Mouse (Mus musculus): ENCODE measurements around the gene Haus7. TPM values are rescaled to one million over a fixed set of nuclear protein-coding genes. Genes with fewer than 3 reads are reported as not detected.
"Not testable (repeated sequence)": the region's sequence is repeated elsewhere in the genome, so short reads cannot be mapped to it uniquely, and the experiment has no call there.

The Haus7 gene
- total RNA-seq, 1 experiment from 2014 or later, result 46.3 TPM

DNA sequence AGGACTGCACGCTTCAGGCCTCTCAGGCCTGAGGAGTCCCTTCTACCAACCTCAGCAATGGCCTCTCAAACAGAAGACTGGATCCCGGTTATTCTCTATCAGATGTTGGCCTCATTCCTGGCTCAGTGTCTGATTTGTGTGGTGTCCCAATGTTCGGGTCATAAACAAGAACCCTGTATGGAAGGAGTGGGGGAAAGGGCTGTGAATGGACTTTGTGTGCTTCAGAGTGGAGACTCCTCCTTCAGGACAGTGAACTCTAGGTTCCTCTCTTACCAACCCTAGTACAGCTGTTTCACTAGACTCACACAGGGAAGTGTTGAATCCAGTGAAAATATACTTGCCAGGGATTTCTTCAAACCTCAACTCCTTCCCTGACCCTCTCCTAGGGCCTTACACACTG, 9.5 kb upstream of the Haus7 start:
- no peak for ATAC-seq (replicated peaks; ENCODE audit: low read depth, poor library complexity, severe bottlenecking)

DNA sequence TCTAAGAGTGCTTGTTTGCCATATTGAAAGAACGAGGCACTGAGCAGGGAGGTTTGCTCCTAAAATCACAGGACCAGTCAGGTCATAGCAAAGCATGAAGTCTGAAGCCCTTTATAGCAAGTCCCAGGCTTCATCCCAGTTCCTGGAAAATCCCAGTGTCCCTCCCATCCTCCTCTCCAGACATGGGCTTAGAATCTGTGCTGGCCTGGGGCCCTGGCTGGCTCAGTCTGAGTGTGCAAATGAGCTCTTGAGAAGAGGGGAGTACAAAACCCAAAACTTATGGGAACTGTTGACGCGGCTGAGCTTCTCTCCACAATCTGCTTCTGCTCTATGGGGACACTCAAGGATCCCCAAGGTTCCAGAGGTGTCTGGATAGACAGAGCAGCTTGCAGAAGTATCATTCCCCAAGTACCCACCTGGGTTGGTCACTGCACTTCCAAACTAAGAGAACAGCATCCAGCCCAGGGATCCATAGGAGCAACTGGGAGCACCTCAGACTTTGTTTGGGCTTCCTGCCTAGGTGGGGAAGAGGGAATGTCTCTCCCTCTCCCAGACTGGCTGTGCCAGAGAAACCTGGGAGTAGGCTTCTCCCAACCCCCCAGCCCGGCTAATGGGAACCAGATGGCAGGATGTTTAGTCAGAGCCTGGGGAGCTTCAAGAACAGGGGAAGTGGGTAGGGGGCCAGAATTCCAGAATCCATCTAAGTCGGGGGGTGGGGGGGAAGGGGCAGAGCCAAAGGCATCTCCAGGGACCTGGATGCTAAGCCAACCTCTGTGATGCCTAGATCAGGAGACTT, 8.8 kb upstream of the Haus7 start:
- no peak for ATAC-seq (replicated peaks; ENCODE audit: low read depth, poor library complexity, severe bottlenecking)

DNA sequence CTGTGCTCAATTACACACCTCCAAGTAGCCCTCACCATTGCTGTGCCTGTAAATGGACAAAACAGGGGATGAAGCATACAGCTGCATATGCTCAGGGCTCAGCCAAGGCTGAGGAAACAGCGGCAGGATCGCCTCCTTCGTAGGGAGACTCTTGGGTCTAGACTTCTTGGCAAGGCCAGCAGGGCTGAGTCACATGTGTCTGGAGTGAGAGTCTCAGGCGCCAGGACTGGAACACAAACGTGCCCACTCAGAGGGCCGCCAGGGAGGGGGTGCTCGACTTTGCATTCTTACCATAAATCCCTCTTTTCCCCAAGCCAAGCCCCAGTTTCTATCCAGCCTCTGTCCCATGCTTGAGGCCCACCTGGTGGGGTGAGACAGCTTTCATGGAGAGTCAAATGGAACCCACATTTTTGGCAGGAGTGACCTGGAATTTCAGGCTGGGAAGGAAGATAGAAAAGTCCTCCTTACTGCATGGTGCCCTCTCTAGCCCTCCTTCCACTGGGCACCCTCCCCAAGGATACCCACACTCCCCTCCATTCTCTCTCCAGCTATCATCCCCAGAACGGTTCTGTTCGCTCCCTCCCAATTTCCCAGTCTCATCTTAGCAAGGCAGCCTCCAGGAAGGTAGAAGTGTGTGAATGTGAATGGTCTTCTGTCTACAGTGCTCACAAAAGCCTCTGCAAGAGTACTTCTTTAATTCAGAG, 6.8 kb upstream of the Haus7 start:
- no peak for ATAC-seq (replicated peaks; ENCODE audit: low read depth, poor library complexity, severe bottlenecking)

DNA sequence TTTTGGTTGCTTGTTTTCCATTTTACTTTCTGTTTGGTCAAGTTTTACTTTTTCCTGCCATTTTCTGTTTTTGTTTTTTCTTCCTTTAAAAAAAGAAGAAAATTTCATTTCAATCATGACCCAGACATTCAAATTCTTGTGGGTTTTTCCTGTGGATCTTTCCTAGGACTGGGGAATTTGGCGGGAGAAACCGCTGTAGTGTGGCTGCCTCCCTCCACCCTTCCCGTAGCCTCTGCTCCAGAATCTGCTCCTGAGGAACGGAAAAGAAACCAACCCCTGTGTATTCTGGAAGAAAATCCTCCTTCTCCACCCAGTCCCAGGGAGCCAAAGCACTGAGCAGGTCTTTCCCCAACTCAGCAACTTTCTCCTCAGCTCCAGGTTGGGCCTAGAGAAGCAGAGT, 1.9 kb upstream of the Haus7 start:
- no peak for ATAC-seq (replicated peaks; ENCODE audit: low read depth, poor library complexity, severe bottlenecking)

DNA sequence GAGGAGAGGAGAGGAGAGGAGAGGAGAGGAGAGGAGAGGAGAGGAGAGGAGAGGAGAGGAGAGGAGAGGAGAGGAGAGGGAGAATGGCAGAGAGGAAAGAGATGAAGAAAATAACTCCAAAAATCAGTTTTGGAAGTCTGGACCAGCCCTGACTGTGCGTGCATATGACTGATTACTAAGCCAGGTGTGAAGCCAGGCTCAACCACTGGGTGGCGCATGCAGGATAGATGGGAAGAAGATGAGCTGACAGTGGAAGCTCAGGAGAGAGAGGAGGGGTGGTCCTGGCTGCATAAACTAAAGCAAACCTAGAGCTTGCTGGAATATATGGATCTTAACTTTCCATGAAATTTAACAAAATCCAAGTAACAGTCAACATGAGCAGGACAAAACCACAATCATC, 6.9 kb downstream of the Haus7 start:
- peak; percentile 69 for ATAC-seq (replicated peaks; ENCODE audit: low read depth, poor library complexity, severe bottlenecking)

DNA sequence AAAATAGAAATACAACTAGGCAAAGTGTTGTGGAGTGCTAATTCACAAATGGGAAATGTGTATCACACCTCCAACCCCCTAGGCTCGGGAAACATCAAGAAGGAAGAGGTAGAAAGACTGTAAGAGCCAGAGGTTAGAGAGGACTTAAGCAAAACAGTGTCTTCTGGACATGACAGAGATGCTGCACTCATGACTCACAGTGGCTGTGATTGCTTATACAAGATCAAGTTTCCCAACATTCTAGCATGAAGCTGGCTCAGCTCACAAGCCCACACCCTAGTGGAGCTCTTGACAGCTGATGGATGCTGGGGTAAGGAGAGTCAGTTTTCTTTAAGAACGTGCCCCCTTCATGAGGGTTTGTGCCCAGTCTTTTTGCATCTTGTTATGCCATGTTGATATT, 17.4 kb downstream of the Haus7 start:
- ATAC-seq (replicated peaks; ENCODE audit: low read depth, poor library complexity, severe bottlenecking), result no peak

DNA sequence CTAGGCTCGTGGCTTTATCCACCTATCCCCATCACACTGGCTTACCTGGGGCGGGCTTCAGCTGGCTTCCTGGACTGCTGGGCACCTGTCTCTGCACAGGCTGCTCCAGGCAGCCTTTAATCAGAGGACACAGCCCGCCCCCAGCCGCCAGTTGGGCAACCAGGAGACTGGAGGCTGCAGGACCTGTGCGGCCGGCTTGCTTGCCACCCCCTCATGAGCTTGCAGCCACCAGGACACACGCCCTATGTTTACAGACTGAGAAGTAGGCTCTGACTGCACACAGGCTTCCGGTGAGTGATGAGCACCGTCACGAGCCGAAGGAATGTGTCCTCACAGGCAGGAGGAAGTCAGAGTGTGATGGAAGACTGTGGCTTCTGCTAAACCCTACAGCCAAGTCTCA, 23.6 kb downstream of the Haus7 start, which contains the start of gene Trex2:
TSS of gene Trex2 (minus strand) at position 93 of the 400 bp plus-strand sequence.
- no peak for ATAC-seq (replicated peaks; ENCODE audit: low read depth, poor library complexity, severe bottlenecking)

DNA sequence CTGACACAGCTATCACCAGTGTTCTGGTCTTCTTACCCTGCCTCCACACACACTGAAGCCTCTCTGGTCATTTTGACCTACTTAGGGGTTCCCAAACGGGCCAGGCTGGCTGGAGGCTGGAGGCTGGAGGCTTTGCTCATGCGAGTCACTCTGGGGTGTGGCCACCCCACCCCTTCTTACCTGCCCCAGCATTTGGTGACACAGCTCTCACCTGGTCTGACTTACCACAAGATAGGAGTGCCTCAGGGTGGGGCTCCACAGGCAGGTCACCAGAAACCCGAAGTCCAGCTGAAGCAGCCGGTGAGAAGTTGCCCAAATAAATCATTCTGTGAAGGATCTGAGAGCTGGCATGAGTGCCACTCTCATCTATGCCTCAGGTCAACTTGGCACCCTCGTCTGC, 26.0 kb downstream of the Haus7 start:
- ATAC-seq (replicated peaks; ENCODE audit: low read depth, poor library complexity, severe bottlenecking), result no peak

DNA sequence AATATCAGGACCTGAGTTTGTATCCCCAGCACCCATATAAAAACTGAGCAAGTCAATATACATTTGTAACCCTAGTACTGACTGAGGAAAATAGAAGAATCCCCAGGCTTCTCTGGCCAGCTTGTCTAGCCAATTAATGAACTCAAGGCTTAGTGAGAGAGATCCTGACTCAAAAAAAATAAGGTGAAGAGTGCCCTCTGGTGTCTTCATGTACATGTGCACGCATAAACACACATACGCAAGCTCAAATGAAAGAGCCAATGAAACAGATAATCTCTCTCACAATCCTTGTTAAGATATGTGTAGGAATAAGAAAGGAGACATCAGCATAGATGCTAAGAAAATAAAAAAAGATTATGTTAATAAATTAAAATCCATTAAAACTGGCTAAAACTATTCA, 28.8 kb downstream of the Haus7 start:
- ATAC-seq (replicated peaks; ENCODE audit: low read depth, poor library complexity, severe bottlenecking), result 0 out of 2 replicates have a peak, but pooled peaks have one; percentile 58

DNA sequence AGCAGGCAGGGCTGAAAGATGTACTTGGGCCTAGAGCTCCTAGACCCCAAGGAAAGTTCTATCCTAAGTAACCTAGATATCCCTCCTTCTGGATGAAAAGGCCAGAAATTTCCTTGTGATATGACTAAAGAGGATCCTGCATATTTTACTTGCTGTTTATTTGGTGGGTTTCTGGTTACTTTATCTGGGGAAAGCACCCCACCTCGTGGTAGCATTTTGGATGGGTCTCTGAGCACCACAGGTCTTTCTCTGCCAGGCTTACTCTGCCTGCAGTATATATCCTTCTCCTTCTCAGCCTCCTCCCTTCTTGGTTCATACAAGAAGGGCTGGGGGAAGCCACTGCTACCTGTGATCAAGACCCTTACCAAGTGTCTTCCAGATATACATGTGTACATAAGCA, 46.1 kb downstream of the Haus7 start:
- no peak for ATAC-seq (replicated peaks; ENCODE audit: low read depth, poor library complexity, severe bottlenecking)

DNA sequence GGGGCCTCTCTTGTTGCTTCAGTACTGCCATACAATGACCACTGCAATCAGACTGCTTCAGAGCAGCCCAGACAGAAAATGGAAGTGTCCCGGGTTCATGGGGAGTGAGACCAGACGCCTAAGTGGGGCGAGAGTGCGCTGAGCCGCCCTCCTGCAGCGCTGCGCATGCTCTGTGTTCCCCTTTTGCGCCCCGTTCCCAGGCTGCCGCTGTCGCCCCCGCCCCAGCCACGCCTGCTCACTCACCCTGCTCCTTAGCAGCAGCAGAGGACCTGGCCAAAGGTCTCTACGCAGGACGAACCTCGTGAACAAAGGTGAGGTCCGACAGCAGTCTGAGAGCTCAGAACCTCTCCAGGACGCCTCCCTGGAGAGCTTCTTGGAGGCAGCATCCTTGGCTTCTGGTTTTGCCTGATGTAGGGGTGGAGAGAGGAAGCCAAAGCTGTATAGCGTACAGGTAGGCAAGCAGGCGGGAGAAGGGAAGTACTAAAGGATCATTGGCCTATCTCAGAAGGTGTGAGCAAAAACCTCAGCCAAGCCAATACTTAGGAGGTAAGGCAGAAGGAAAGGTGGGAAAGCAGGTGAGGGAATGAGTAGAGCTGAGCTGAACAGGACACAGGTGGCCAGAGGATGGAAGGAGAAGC, 47.8 kb downstream of the Haus7 start, which contains the start of gene Zfp92:
TSS of gene Zfp92 (plus strand) at position 217 of the 638 bp plus-strand sequence.
- peak; percentile 68 for ATAC-seq (replicated peaks; ENCODE audit: low read depth, poor library complexity, severe bottlenecking)

DNA sequence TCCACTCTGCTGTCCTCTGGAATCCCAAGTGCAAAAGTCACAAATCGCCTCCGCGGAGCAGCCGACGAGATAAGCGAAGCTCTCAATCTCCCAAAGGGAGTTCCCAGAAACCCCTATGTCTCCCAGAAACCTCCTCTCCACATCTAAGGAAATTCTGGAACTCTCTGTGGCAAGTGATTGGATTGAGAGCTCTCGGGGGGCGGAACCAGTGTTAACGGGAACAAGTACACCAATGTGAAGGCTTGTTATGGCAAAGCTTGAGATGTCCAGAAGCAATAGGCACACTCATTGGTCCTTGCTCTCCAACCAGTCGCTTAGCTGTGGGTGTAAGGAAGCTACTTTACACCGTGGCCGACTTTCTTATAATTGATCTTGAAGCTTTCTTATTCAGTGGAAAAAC, 57.2 kb downstream of the Haus7 start:
- ATAC-seq (replicated peaks; ENCODE audit: low read depth, poor library complexity, severe bottlenecking), result no peak

DNA sequence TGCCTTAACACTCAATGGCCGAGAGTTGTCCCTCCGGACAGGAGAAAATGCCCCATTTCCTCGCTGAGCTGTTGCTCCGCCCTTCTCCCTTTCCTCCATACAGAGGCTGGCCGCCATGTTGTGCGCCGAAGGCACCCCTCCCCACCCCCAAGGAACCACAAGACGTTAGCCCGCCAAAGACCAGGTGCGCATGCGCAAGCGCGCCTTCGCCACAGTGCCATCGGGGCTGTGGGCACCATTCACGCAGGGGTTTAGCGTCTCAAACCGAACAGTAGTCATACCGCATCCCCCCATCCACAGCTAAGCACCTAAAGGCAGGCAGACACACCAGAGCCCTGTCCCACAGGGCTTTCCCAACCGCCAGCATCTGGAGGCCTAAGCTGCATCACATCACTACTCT, 57.9 kb downstream of the Haus7 start:
- no peak for ATAC-seq (replicated peaks; ENCODE audit: low read depth, poor library complexity, severe bottlenecking)

DNA sequence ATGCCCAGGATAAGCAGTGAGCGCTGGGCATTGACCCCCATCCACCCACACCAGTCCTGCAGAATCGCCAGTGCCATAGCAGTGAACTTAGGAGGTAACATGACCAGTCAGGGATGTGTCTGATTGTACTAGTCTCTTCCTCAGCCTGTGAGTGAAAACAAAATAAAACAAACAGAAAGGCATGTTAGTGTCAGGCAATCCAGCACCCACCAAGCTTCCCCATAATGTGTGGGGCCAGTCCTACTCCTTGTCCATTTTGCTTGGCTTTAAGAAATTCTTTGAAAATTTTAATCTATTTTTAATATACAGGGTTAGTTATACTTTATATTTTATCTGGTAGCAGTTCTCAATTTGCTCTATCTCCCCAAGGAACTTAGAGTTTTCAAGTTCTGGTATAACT, 60.2 kb downstream of the Haus7 start, which contains the start of gene Gm18336:
TSS of gene Gm18336 (minus strand) at position 101 of the 400 bp plus-strand sequence.
- ATAC-seq (replicated peaks; ENCODE audit: low read depth, poor library complexity, severe bottlenecking), result not testable (repeated sequence)

DNA sequence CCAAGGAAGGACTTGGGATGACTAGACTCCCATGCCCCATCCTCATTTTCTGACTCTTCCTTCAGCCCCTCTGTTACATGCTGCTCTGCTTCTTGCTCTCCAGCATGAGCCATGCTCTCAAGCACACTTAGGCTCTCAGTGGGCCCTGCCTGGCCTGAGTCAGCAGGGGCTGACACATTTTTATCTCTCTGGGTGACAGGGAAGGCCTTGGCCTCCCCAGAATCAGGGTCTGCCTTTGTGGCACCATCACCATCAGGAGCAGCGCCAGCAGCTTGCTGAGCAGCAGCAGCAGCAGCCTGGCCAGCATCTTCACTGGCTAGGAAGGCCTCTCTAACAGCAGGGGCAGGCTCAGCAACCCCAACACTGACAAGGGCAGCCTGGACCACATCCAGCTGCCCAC, 62.4 kb downstream of the Haus7 start:
- no peak for ATAC-seq (replicated peaks; ENCODE audit: low read depth, poor library complexity, severe bottlenecking)

DNA sequence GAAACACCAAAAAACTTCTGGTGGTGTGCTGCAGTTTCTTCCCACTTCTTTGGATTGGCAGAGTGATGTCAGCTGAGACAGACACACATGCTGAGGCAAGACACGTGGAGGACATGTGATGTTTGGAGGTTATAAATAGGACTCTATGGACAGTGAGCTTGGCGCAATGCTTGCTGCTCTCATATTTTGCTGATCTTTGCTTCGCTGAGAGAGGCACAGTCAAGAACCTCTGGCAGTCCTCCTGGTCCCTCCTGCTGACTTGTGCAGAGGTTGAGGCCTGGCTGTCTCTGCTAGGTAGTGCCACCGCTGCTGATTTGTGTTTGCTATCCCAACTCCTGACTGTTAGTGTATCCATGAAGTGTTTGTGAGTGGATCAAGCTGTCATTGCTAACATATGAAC, 67.4 kb downstream of the Haus7 start:
- ATAC-seq (replicated peaks; ENCODE audit: low read depth, poor library complexity, severe bottlenecking), result no peak

Other genes with a start within 250 kb of the Haus7 start
- gene Xlr4b, start 244.7 kb downstream of the Haus7 start, total RNA-seq (2017), result 20.1 and 36.6 TPM in 2 replicates
- 4.7 and 7.4 TPM in 2 replicates for gene F8a, start 230.8 kb downstream of the Haus7 start, total RNA-seq (2017)
- gene Xlr4c, start 215.9 kb downstream of the Haus7 start, total RNA-seq (2017), result 5.8 and 6.2 TPM in 2 replicates
- not detected in 2 replicates for gene Xlr3c, start 193.7 kb downstream of the Haus7 start, total RNA-seq (2017)
- not detected in 2 replicates for gene Xlr5a, start 166.1 kb downstream of the Haus7 start, total RNA-seq (2017)
- gene Xlr5c, start 166.1 kb downstream of the Haus7 start, total RNA-seq (2017), result not detected in 2 replicates
- not detected in 2 replicates for gene Gm45015, start 122.2 kb downstream of the Haus7 start, total RNA-seq (2017)
- gene Zfp275, start 116.4 kb downstream of the Haus7 start, total RNA-seq (2017), result 9.8 and 10.1 TPM in 2 replicates
- gene Gm18336, start 60.3 kb downstream of the Haus7 start, total RNA-seq (2017), result not detected in 2 replicates
- gene Zfp92, start 47.9 kb downstream of the Haus7 start, total RNA-seq (2017), result not detected in 2 replicates
- not detected in 2 replicates for gene Trex2, start 23.7 kb downstream of the Haus7 start, total RNA-seq (2017)
- gene Bgn, start 24.6 kb upstream of the Haus7 start, total RNA-seq (2017), result 0.59 TPM in 1 of 2 replicates, not detected in the other
- not detected in 2 replicates for gene Atp2b3, start 44.0 kb upstream of the Haus7 start, total RNA-seq (2017)
- 0.78 and 1.0 TPM in 2 replicates for gene Dusp9, start 180.4 kb upstream of the Haus7 start, total RNA-seq (2017)
- 0.18 and 2.0 TPM in 2 replicates for gene Pnck, start 201.1 kb upstream of the Haus7 start, total RNA-seq (2017)
- gene Slc6a8, start 214.1 kb upstream of the Haus7 start, total RNA-seq (2017), result 0.15 and 0.50 TPM in 2 replicates